Mouse (Mus musculus): Measurements from ENCODE around the gene Per3. TPM values are rescaled to one million over a fixed set of nuclear protein-coding genes. Genes with fewer than 3 reads are reported as not detected.

Per3 gene
- polyA plus RNA-seq, 1 experiment from 2014 or later: 2.9 TPM

Other genes with a start within 250 kb of the Per3 start
- gene Errfi1, start 190.7 kb downstream of the Per3 start, polyA plus RNA-seq (2015; fragmentation: Nextera tagmentation; extraction: Ambion mirVana): 18.7 and 20.1 TPM in 2 replicates
- gene Park7, start 130.2 kb downstream of the Per3 start, polyA plus RNA-seq (2015; fragmentation: Nextera tagmentation; extraction: Ambion mirVana): 373 and 377 TPM in 2 replicates
- 0.12 and 0.16 TPM in 2 replicates for gene Tnfrsf9, start 130.1 kb downstream of the Per3 start, polyA plus RNA-seq (2015; fragmentation: Nextera tagmentation; extraction: Ambion mirVana)
- not detected in 2 replicates for gene Uts2, start 47.6 kb downstream of the Per3 start, polyA plus RNA-seq (2015; fragmentation: Nextera tagmentation; extraction: Ambion mirVana)
- 60.7 and 62.1 TPM in 2 replicates for gene Vamp3, start 13.3 kb upstream of the Per3 start, polyA plus RNA-seq (2015; fragmentation: Nextera tagmentation; extraction: Ambion mirVana)
- 0.22 TPM in 1 of 2 replicates, not detected in the other for gene Gm13090, start 44.9 kb upstream of the Per3 start, polyA plus RNA-seq (2015; fragmentation: Nextera tagmentation; extraction: Ambion mirVana)

Data from midbrain, embryonic 13.5 days (tissue).